Mouse (Mus musculus) neural tube, embryonic 10.5 days (tissue): ENCODE measurements around the gene Map1a.

Experiments
- DNase-seq: peaks from one replicate; pipeline ENCODE4 v3.0.0-alpha.2; 2017; ENCODE audit warnings: low spot score; ENCODE audit errors: extremely low spot score

Map1a gene

DNA sequence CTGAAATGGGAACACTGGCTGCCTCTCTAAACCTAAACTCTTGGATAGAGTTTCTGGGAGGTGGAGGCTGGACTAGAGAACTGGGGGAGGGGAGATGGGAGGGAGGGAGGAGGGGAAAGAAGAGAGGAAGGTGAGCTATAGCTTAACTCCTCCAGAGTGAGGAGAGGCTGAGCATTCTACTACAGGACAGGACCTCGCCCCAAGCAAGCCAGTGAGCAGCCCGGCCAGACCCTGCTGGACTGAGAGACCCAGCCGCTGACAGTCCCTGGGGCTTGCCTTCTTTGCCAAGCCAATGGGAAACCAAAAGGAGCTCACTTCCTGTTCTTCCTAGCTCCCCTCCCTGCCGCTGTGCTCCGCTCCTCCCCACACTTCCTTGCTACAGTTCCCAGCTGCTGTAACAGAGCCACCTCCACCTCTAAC, 19.6 kb downstream of the Map1a start:
- DNase-seq: no peak

- DNase-seq: no peak
These were observed 26.9 kb downstream of the Map1a start for GRCm38 (mm10) chr2:121316278-121316677.

DNA sequence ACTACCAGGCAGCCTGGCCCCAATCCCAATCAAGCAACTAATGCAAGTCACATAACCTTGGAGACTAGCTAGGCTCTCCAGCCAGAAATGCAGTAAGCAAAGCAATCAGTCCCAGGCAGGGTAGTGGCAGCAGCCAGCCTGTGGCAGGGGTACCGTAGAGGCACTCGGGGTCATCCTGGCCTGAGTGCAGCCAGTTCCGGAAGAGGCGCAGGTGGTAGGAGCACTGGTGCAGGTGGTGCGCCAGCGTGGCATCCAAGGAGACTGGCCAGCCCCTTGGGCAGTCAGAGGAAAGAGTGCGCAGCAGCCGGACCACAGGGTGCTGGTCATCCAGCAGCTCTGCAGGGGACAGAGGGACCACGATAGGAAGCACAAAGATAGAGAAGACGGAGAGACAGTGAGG, 33.6 kb downstream of the Map1a start:
- DNase-seq: no peak

DNA sequence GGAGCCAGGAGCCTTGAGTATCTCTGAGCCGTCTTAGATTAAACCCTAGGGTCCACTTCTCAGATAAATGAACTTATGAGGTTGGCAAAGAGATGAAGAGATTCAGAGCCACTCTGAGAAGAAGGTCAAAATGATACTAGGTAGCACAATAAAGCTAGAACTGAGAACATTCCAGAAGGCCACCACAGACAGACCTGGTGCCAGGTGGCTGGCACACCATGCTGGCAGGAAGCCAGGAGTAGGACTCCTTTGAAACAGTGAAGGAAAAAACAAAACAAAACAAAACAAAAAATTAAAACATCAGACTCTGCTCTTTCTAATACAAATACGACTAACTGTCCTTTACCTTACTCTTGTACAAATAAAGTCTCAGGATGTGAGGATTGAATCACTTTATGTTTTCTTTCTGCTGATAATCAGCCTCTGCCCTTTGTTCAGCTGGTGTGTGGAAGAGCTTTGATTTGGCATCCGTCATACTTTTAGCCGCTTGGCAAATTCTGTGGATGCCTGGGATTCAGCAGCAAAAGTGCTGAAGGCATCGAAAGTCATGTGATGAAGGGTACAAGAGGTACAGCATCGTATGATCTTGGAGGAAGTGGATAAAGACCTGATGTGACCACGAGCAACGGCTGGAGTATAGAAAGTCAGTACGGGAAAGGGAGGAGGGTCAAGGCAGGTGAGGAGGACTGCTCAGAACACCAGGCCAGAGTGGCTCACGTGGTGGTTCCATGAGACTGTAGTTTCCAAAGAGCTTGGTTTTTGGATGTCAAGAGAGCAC, 34.5 kb downstream of the Map1a start:
- no peak for DNase-seq

DNA sequence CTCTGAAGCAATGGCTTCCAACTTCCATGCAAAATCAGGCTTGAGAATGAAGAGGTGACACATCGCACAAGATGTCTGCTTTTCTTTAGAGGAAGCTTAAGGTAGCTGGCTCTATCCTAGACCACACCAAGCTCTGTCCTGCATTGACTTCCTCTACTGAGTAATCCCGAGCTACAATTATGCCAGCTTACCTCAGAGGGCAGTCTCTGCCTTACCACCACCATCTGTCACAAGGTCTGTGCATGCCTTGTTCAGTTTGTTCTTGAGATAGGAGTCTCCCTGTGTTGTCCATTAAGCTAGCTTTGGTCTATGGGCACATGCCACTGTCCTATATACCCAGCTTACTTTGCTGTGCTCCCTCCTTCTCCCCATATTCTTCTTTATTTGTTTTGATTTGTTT, 40.1 kb downstream of the Map1a start:
- no peak for DNase-seq

DNA sequence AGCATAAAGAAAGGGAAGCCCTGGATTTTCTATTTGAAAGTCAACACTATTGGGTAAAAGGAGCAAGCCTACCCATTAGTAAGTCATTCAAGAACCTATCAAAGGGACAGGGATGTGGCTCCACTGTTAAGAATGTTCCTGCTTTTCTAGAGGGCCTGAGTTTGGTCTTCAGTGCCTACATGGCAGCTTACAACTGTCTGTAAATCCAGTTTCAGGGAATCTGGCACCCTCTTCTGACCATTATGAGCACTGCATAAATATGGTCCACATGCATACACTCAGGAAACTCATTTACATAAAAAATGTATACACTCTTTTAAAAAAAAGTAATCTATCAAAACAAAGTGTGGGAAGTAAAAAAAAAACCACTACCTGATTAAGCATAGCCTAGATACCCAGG, 49.7 kb downstream of the Map1a start:
- no peak for DNase-seq

DNA sequence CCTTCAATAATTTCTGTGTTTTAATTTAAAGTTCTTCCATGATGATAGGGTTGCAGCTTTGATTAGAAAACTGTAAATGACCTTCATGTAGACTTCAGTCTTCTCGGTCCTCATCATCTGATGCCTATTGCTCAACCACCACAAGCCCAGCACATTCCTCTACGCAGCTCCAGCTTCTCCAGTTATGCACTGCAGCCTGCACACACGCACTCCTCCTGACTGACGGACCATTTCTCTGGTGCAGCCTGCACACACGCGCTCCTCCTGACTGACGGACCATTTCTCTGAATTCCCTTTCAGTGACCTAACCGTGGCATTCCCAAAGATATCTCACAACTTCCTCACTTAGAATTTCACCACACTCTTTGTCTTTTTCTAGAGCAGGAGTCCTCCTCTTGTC, 63.8 kb downstream of the Map1a start:
- no peak for DNase-seq

- no peak for DNase-seq
These were observed 65.0 kb downstream of the Map1a start for GRCm38 (mm10) chr2:121354378-121354777.

GRCm38 (mm10) chr2:121354820-121355592, 65.6 kb downstream of the Map1a start, which contains the start of gene Ppip5k1:
TSS of gene Ppip5k1 (minus strand) at chr2:121355396.
- DNase-seq: peak; percentile 96

DNA sequence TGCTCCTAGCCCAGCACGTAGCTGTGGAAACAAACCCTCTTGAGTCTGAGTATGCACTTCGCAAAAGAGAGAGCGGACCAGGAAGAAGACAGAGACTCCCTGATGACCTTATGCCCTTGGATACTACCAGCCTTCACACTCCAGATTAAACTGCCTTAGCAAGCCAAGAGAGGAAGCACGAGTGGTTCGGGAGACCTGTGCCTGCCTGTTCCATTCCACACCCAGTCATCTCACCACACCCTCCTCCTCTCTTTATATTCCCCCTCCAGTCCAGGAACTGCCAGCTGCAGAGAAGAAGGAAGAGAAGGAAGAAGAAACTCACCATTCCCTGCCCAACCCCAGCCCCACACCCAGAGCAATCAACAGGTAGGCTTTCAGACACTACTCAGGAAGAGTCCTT, 68.1 kb downstream of the Map1a start, which contains the start of gene Ckmt1:
Gene Ckmt1, plus strand, starts transcription at position 221 of the 400 bp plus-strand sequence.
- no peak for DNase-seq

DNA sequence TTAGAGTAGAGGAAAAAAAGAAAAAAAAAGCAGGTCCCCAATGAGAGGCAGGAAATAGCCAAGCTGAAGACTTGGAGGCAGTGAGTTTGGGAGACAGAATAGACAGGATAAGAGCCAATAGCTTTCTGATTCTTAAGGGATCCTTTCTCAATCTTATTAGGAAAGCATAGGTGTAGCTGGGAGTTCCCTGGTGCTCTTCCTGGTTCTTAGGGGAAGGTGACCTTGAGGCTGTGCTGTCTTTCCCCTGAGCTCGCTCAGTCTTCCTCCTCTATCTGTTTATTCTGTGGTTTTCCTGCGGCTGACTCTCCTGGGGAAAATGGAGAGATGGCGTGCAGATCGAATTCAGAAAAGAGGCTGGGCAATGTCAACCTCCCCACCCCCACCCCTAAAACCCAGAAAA, 68.6 kb downstream of the Map1a start:
- no peak for DNase-seq

- DNase-seq: peak; percentile 44
These were observed 69.0 kb downstream of the Map1a start for GRCm38 (mm10) chr2:121358381-121358780.

DNA sequence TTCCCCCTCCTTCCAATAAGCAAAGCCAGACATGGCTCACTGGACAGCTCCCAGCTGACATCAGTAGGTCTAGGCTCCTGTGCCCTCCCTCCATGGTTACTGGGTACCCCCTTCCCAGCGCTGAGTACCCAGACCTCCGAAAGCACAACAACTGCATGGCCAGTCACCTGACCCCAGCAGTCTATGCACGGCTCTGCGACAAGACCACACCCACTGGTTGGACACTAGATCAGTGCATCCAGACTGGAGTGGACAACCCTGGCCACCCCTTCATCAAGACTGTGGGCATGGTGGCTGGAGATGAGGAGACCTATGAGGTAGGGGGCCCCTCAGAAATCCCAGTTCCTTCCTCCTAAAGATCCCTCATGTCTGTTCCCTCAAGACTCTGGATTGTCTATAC, 70.1 kb downstream of the Map1a start:
- DNase-seq: no peak
